Mouse (Mus musculus): ENCODE measurements around the gene Lrrk1.

Lrrk1 gene

GRCm38 (mm10) chr7:66387813-66388521 lies at the start of gene Lrrk1:
Gene Lrrk1, minus strand, starts transcription at chr7:66388350.
- peak in 1 of 2 experiments; percentile 44 for DNase-seq (ENCODE audit: low read depth in 1 of 2, low spot score in 2 of 2)

DNA sequence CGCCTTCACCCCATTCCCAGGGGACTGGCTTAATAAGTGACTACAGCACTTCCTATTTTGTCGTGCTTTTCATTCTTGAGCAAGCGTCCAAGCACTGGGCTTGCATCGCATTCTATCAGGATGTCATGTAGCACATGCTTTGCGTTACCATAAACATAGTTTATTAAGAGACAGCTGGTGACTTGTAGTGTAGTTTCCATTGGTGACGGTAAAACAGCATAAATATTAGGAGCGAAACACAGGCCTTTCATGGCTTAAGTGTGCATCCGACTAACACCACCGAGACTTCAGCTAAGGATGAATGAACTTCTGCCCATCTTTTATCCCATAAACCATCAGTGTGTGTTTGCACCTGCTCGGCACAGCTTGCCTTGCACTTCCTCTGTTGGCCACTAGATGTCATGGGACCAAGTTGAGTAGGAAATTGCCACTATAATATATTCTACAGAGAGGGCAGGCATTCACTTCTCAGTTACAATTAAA lies 46.3 kb upstream of the Lrrk1 start:
- no peak for DNase-seq (ENCODE audit: low read depth in 1 of 2, low spot score in 2 of 2)

DNA sequence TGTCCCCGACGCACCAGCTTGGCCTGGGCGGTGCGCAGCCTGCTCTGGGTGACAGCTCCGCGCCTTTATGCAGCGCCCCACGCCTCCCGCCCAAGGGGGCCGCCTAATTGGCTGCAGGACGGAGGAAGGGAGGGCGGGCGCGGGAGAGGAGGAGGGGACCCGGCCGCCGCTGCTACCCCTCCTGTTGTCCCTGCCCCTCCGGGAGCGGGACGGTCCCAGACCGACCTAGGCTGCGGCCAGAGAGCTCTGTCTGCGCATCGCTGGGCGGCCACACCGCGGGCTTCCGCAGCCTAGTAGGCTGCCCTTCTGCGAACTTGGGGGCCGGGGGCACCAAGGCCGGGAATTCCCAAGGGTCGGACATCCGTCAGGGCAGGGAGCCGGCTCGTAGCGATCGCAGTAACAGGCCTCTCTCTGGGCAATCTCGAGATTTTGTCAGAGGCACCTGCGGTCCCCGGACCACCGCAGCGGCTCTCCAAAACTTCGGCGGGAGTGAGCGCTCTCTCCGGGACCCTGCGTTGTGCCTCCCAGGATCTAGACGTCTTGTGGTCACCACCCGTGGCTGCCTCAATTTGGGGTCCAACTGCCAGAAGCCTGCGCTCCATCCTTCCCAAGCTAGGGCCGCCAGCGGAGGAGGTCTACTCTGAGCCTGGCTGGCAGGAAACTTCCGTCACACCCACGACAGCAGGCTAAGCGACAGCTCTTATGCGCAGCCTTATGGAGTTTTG lies 39.4 kb upstream of the Lrrk1 start, which contains the start of gene Aldh1a3:
Gene Aldh1a3 (minus strand): TSS at position 81 of the 725 bp plus-strand sequence.
- DNase-seq (ENCODE audit: low read depth in 1 of 2, low spot score in 2 of 2): no peak

GRCm38 (mm10) chr7:66427053-66427436 lies 38.9 kb upstream of the Lrrk1 start:
- no peak for DNase-seq (ENCODE audit: low read depth in 1 of 2, low spot score in 2 of 2)

GRCm38 (mm10) chr7:66421903-66422302 lies 33.8 kb upstream of the Lrrk1 start:
- DNase-seq (ENCODE audit: low read depth in 1 of 2, low spot score in 2 of 2): no peak

DNA sequence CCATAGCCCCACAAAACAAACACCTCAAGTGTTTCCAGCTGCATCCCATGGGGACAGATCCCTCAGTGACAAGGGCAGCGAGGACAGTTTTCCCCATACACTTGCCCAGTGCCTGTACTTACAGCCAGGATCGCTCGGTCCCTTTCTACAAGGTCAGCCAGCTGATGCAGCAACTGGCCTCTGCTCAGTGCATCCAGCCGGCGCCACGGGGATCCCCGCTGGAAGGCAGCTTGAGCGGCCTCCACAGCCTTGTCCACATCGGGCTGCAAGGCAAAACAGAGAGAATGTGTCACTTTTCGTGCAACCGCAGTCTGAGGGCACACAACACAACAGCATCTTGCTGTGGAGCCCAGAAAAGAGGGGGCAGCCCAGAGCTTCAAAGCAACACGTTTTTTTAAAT lies 30.8 kb upstream of the Lrrk1 start:
- DNase-seq (ENCODE audit: low read depth in 1 of 2, low spot score in 2 of 2): no peak

- no peak for DNase-seq (ENCODE audit: low read depth in 1 of 2, low spot score in 2 of 2)
Observed at GRCm38 (mm10) chr7:66416829-66417228, 28.7 kb upstream of the Lrrk1 start.

- no peak for DNase-seq (ENCODE audit: low read depth in 1 of 2, low spot score in 2 of 2)
Observed at GRCm38 (mm10) chr7:66413093-66413492, 24.9 kb upstream of the Lrrk1 start.

- DNase-seq (ENCODE audit: low read depth in 1 of 2, low spot score in 2 of 2): no peak
Observed at GRCm38 (mm10) chr7:66409433-66409832, 21.3 kb upstream of the Lrrk1 start.

- DNase-seq (ENCODE audit: low read depth in 1 of 2, low spot score in 2 of 2): no peak
Observed at GRCm38 (mm10) chr7:66406971-66407370, 18.8 kb upstream of the Lrrk1 start.

DNA sequence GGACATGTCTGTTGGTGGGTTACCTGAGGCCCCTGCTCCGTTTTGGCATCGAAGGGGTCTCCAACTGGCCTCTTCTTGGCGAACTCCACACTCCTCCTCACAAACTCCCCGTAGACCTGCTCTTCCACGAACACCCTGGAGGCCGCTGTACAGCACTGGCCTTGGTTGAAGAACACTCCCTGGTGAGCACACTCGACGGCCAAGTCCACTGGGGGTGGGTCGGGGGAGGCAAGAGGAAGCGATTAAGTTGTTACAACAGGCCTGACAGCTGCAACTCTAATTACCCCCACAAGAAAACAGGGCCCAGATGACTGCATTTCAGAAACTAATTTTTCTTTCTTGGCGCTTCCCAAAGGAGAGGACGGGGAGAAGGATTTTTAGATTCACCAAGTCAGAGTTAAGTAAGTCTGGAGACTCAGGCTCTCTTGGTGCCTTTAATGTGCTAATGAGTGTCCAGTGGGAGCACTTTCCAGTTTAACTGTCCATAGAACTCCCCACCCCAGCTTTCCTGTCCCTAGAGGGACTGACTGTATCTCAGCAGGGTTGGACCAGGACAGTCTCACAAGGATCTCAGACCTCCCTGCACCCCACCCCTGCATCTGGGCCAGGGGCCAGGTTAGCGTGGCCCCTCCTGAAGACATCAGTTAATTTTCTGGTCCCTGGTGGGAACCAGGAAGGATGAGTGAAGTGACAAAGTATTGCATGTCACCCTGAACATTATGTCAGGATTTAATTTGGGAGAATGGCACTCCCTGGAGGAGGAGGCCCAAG lies 18.0 kb upstream of the Lrrk1 start:
- no peak for DNase-seq (ENCODE audit: low read depth in 1 of 2, low spot score in 2 of 2)

- no peak for DNase-seq (ENCODE audit: low read depth in 1 of 2, low spot score in 2 of 2)
Observed at GRCm38 (mm10) chr7:66405541-66405940, 17.4 kb upstream of the Lrrk1 start.

GRCm38 (mm10) chr7:66404802-66405201 lies 16.7 kb upstream of the Lrrk1 start:
- no peak for DNase-seq (ENCODE audit: low read depth in 1 of 2, low spot score in 2 of 2)

DNA sequence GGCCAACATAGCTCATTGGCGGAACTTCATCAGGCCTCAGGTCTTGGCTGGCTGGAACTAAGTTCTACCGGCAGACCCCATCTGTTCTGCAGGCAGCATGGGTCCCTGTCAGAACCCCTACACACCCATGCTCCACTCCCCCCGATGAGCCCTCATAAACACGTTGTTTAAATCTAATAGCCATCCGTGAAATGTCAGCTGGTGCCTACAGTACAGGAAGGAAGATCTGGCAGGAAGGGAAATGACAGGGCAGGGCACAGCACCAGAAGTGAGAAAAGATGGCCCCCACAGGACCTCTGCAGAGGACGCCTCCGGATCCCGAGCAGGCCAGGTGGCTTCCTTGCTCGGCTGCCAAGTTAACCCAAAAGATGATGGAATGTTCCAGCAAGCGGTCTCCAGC lies 16.0 kb upstream of the Lrrk1 start:
- DNase-seq (ENCODE audit: low read depth in 1 of 2, low spot score in 2 of 2): no peak

GRCm38 (mm10) chr7:66402876-66403275 lies 14.7 kb upstream of the Lrrk1 start:
- no peak for DNase-seq (ENCODE audit: low read depth in 1 of 2, low spot score in 2 of 2)

DNA sequence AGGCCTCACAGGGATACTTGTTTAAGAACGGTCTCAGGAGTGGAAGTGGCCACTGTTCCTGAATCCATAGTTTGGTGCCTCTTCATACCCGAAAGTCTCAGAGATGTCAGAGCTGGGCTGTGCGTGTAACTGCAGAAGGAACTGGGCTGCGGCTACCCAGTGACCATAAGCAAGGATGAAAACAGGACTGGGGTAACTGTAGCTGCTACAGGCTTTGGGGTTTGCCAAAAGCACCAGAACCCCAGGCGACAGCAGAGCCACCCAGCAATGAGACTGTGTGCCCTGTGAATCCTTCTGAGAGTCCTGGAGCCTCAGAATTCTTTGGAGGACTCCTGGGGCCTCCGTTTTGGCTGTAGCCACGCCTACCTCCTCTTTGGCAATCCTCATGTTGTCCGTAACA lies 13.5 kb upstream of the Lrrk1 start:
- no peak for DNase-seq (ENCODE audit: low read depth in 1 of 2, low spot score in 2 of 2)

DNA sequence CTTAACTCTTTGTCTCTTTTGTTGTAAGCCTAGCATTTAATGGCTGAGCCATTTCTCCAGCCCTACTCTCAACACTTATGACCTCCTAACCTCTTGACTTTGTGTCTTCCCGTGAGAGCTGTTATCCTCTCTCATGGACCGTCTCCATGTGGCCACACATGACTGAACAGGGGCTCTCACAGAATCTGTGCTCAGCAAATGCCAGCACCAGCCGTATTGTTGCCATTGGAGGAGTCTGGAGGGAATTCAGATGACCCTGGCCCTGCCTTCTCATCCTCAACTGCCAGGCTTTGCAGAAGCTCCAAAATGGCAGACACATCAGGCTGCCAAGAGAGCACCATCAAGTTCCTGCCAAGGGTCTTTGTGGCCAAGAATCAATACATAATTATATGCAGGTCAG lies 9.1 kb upstream of the Lrrk1 start:
- no peak for DNase-seq (ENCODE audit: low read depth in 1 of 2, low spot score in 2 of 2)

- DNase-seq (ENCODE audit: low read depth in 1 of 2, low spot score in 2 of 2): peak in 1 of 2 experiments; percentile 57
Observed at GRCm38 (mm10) chr7:66388621-66389532, 727 bp upstream of the Lrrk1 start.

DNA sequence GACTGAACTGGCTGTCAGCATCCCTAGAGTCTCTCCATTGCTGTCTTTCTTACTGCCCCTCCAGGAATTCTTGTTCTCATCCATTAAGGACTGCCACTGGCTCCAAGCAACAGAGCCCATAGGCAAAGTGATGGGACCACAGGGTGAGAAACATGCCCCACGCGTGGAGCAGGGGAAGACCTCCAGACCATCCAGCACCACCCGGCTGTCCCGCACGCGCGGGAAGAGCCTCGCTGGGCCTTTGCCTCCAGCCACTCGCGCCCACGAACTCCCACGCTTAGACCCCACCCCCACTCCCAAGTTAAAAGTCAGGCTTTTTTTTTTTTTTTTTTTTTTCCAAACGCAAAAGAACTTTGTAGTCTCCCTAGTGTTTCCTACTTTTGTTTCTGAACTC lies 734 bp downstream of the Lrrk1 start:
- DNase-seq (ENCODE audit: low read depth in 1 of 2, low spot score in 2 of 2): no peak

DNA sequence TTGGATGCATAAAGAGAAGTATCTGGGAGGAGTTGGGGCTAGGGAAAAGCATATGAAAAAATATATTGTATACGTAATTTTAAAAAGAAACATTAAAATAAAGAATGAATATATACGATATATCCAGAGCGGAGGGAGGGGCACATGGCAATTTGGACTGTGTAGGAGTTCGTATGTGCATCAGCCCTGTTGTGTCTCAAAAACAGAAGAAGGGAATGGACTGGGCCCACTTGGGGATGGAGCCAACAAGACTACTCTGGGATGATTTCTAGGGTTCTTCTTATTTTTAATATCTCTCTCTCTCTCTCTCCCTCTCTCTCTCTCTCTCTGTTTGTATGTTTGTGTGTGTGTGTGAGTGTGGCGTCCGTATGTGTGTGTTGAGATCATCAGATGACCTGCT lies 1.7 kb downstream of the Lrrk1 start:
- no peak for DNase-seq (ENCODE audit: low read depth in 1 of 2, low spot score in 2 of 2)

GRCm38 (mm10) chr7:66385826-66386225 lies 2.3 kb downstream of the Lrrk1 start:
- DNase-seq (ENCODE audit: low read depth in 1 of 2, low spot score in 2 of 2): no peak

Data from monocyte, adult 2 months (primary cell).